Mouse (Mus musculus): ENCODE measurements around the gene Col23a1.
"Not testable (repeated sequence)": the region's sequence is repeated elsewhere in the genome, so short reads cannot be mapped to it uniquely, and the experiment has no call there.

Gene Col23a1

DNA sequence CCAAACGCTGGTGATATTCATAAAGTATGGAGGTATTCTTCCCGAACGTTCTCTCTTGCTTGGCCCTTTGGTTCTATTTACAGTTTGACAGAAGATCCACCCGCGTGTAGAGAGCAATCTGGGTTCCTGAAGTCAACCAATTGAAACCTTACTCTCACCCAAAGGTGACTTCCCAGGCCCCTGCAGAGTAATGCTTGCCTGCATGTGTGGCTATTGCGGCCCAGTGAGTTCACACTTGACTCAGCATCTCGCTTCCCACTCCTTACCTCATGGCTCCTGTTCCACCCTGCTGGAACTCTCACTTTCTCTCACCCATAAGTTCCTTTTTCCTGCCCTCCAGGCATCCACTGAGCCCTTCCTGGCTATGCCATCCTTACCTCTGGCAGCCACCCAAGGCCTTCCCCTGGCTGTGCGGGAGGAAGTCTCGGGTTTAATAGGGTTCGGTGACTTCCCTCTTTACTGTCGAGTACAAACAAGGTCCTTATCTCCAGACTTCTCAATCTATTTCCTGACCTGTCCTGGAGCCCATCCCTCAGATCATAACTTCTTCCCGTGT lies 38.7 kb downstream of the Col23a1 start:
- no peak for DNase-seq (ENCODE audit: low spot score)

DNA sequence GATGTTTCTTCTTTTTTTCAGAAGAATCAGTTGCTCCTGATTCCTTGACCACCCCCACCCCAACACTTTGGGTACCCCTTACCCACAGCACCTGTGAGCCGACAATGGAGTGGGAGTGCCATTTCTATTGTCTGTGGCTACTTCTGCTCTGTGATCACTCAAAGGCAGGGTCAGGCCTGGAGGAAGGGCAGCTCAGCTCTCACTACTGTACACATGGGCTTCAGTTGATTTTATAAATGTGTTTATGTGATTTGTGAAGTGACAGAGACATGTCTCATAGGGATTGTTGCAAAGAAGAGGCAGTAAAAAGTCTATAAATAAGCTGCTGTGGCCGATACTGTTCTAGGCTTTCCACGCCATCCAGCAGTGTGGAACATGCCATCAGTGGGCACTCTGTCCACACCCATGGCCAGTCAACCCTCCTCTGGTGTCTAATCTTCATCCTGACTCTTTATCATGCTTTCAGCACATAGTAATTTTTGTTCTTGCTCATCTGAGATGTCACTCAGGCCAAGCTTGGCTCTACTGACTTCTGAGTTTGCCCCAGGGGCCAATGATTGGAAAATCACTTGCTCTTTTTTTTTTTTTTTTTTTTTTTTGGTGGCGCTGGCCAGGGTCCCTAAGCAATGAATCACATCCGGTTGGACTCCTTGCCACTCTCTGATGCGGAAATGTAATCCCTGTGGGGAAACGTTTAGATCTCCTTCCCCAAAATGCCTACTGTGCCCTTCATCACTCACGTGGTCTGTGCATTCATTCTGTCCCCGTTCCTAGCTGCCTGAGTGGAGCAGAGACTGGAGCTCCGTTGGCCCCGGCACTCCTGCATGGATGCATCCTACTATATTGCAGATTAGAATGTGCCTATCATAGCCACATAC lies 40.4 kb downstream of the Col23a1 start:
- DNase-seq (ENCODE audit: low spot score) = no peak

DNA sequence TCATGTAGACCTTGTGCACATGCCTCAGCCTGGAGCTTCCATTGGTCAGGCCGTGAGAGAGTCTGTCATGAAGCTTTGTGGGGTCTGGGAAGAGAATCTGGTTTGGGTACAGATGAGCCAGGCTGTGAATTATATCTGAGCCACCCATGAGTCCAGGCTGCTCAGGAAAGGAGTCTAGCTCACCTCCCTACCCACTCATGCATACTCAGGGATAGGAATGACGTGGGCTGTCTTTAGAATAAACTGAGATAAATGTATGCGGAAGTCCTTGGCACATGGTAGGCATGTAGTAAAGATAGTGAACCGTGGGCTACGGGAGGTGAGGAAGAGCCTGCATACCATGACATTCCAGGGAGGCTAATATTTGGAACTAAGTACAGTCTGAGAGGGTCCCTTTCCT lies 44.3 kb downstream of the Col23a1 start:
- DNase-seq (ENCODE audit: low spot score) = no peak

DNA sequence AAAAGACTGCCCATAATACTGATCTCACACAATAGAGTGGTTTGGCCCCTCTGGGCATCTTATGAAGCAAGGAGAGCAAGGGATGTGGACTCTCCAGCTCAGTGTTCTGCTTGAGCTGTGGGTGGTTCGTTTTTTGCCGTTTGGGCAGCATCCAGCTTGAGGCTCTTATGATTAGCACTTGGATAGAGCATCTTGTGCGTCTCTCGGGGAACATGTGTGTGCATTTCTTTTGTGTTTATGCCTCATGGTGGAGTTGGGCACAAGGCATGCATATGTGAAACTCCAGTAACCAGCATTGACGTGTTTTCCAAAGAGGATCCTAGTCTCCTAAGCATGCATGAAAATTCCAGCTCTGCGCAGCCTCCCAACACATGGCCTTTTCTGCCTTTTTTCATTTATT lies 47.9 kb downstream of the Col23a1 start:
- DNase-seq (ENCODE audit: low spot score) = no peak

DNA sequence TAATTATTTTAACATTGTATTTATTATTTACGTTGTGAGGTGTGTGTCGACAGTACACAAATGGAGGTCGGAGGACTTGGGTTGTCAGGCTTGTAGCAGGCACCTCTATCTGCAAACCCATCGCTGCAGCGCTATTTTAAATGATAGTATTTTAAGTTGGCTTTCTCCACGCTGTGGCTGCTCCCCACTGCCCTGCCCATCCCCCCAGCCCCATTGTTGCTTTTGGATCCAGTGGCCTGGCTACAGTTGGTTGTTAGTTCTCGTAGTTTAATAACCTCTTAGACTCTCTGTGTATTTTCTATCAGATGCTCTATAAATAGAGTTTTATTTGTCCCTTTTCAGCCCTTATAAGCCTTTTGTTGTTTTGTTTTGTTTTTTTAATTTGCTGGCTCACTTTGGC lies 48.7 kb downstream of the Col23a1 start:
- no peak for DNase-seq (ENCODE audit: low spot score)

DNA sequence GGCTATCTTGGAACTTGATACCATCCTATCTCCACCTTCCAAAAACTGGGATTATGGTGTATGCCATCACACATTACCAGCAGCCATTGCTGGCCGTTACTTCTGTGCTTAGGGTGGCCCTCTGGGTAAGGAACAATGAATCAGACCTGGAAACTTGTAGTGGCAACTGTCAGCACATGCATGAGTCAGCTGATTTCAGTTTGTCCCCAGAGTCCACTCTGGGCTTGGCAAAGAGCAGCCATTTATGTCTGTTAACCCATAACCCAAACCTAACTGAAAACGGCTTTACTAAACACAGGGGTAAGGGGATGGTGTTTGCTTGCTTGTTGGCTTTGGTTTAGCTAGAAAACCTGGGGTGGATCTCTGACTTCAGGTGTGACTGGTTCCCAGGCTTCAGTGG lies 51.4 kb downstream of the Col23a1 start:
- DNase-seq (ENCODE audit: low spot score) = no peak

DNA sequence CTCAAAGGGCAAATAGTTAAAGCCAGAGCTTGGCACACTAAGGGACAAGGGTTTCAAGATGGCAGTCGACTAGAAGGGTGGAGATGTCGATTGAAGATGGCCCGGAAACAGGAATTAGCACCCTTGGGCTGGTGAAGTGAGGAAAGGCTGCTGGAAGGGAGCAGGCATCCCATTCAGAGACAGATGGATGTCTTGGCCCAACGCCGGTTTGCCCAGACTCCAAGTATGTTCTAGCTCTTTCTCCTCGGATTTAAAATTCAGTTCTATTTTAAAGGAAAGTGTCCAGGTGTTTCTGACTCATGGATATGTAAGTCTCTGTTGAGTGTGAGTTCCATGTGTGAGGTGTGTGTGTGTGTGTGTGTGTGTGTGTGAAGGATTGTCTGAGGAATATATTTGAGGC lies 53.1 kb downstream of the Col23a1 start:
- no peak for DNase-seq (ENCODE audit: low spot score)

- no peak for DNase-seq (ENCODE audit: low spot score)
Observed at GRCm38 (mm10) chr11:51343312-51343711, 53.6 kb downstream of the Col23a1 start.

- no peak for DNase-seq (ENCODE audit: low spot score)
Observed at GRCm38 (mm10) chr11:51343728-51344289, 54.1 kb downstream of the Col23a1 start.

- DNase-seq (ENCODE audit: low spot score) = no peak
Observed at GRCm38 (mm10) chr11:51345481-51346465, 56.1 kb downstream of the Col23a1 start.

- no peak for DNase-seq (ENCODE audit: low spot score)
Observed at GRCm38 (mm10) chr11:51347756-51348155, 58.0 kb downstream of the Col23a1 start.

GRCm38 (mm10) chr11:51349665-51350064 lies 59.9 kb downstream of the Col23a1 start:
- no peak for DNase-seq (ENCODE audit: low spot score)

DNA sequence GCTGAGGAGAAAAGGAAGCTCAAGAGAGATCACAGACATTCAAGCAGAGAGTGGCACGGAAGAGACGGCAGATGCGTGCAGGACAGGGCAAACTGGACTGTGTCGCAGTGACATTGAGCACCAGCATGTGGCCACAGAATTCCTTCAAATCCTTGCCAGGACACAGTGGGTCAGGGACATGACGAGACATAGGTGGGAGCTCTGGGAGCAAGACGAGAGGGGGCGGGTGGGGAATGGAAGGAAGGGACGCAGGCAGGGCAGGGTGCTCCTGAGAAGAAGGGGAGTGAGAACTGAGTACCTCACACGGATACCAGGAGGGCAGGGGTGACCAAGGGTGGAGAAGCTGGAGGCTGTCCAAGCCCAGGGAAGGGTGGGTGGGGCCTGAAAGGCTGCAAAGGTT lies 61.4 kb downstream of the Col23a1 start:
- DNase-seq (ENCODE audit: low spot score) = no peak

DNA sequence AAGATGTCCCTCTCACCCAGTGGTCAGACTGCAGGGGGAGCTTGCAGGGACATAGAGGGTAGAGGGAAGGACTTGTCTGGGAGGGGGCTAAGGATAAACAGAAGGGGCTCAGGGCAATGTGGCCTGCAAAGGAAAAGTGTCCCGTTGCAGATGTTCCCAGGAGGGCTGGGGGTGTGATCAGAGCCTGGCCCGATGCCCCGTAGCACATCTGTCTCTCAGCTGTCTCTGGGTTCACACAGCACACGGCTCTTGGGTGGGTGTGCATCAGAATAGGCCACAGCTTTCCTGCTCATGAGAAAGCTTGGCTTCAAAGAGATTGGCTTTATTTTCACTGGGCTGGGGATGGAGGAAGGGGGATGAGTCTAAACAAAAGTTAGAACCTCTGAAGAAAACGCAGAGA lies 62.1 kb downstream of the Col23a1 start:
- DNase-seq (ENCODE audit: low spot score) = no peak

- DNase-seq (ENCODE audit: low spot score) = no peak
Observed at GRCm38 (mm10) chr11:51353746-51354145, 64.0 kb downstream of the Col23a1 start.

DNA sequence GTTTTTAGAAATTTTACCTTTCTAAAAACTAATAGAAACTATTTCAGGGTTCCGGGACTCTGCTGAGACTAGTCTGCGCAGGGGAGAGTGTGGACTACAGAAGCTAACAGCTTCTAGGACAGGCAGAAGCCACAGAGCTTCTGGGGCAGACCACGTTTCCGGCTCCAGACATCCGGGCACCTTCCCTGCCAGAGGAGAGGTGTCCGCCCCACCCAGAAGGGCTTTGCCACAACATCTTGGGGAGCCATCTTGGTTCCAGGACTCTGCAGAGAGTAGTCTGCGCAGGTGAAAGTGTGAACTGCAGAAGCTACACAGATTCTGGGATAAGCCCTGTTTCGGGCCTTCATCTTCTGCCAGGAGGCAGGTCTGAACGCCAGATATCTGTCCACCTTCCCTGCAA lies 69.3 kb downstream of the Col23a1 start:
- not testable (repeated sequence) for DNase-seq (ENCODE audit: low spot score)

GRCm38 (mm10) chr11:51364353-51364752 lies 74.6 kb downstream of the Col23a1 start:
- DNase-seq (ENCODE audit: low spot score) = no peak

DNA sequence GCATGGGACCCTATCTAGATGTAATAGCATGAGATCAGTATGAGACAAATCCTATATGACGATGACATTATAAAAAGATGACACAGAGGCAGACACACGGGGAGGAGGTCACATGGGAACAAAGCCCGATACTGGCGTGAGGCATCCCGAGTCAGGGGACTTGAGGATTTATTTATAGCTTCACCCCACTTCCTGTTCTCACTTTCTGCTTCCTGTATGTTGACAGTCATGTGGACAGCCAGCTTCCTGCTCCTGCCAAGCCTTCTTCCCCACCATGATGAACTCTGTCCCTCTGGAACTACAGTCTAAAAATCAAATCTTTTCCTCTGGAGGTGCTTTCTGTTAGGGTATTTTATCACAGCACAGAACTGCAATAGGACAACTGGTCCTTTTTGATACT lies 77.6 kb downstream of the Col23a1 start:
- no peak for DNase-seq (ENCODE audit: low spot score)

- DNase-seq (ENCODE audit: low spot score) = no peak
Observed at GRCm38 (mm10) chr11:51370273-51370672, 80.6 kb downstream of the Col23a1 start.

- no peak for DNase-seq (ENCODE audit: low spot score)
Observed at GRCm38 (mm10) chr11:51371321-51371720, 81.6 kb downstream of the Col23a1 start.

DNA sequence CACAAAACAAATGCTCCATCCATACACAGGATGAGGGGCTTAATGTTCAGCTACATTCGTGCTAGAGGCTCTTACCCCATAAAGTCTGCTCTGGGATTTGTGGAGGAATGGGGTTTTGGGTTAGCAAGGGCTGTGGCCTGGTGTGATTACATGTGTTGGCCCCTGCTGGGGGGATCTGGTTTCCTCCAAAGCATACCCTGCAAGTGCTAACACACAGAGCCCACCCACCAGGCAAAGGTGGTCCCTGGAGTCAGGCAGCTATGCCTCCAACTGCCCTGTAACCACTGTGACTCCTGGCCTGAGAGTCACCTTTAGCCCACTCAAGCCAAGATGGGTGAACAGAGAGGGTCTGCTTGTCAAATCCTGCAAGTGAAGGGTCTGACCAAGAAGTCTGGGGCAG lies 82.2 kb downstream of the Col23a1 start:
- DNase-seq (ENCODE audit: low spot score) = no peak

DNA sequence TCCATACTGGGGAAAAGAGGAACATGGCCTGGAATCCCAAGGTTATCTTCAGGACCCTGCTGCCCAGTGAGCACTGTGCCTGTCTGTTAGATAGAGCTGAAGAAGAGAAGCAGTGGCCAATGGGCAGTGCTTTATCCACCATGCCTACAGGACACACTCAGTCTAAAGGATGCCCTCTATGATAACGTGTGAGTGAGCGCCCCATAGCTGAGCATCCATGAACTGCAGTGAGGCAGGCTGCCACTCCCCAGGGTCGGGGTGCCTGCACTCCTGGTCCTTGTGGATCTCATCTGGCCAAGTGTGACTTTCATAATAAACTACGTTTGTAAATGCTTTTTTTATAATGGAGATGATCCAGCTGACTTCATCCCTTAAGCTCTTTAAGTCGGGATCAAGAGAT lies 87.5 kb downstream of the Col23a1 start:
- no peak for DNase-seq (ENCODE audit: low spot score)

Data from ovary, adult 18-20 months (tissue).